Mouse (Mus musculus): ENCODE results near the gene Ttll11. TPM values are rescaled to one million over a fixed set of nuclear protein-coding genes. Genes with fewer than 3 reads are reported as not detected.

Gene Ttll11
- polyA plus RNA-seq, 1 experiment from 2014 or later, result 1.2 TPM

DNA sequence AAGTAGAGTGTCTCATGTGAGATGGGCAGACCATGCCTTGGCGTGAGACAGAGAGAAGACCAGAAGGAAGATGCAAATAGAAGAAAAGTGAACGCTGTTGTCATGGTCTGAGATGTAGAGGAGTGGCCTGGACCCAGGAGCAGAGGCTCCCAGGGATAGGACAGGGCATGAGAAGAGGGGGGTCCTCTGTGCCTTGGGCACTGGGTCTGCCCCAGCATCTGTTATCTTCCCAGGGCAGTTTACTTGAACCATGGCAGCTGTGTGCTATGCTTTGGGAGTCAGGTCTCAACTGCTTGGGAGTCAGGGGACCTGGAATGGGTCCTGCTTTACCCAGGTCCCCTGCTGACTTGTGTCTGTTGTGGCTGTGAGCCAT is 167.2 kb downstream of the Ttll11 start:
- H3K4me3 ChIP-seq (ENCODE audit: low read depth, low read length), result no peak overlapping the region
- H3K4me1 ChIP-seq (ENCODE audit: insufficient read depth), result 0 out of 2 replicates have a peak, but pooled peaks cover 3% of the 10 kb centered on the region
- DNase-seq (no peak), ATAC-seq (ENCODE audit: insufficient read depth) (no peak)
- TF ChIP-seq CTCF (IDR thresholded peaks at IDR 0.05; ENCODE audit: low read depth), result no peak
- H3K36me3 ChIP-seq (ENCODE audit: insufficient read depth), result no peaks in the 10 kb centered on the region
- H3K27ac ChIP-seq (ENCODE audit: low read depth), result no peak overlapping the region
- H3K4me2 ChIP-seq, result no peak overlapping the region
- WGBS, result 63% methylated on average over 2 of the region's 2 CpGs
- no peak overlapping the region for H3K9ac ChIP-seq
- H3K9me3 ChIP-seq (ENCODE audit: low read depth, low read length), result no peaks in the 10 kb centered on the region
- no peaks in the 10 kb centered on the region for H3K27me3 ChIP-seq (ENCODE audit: insufficient read depth, low read length)

DNA sequence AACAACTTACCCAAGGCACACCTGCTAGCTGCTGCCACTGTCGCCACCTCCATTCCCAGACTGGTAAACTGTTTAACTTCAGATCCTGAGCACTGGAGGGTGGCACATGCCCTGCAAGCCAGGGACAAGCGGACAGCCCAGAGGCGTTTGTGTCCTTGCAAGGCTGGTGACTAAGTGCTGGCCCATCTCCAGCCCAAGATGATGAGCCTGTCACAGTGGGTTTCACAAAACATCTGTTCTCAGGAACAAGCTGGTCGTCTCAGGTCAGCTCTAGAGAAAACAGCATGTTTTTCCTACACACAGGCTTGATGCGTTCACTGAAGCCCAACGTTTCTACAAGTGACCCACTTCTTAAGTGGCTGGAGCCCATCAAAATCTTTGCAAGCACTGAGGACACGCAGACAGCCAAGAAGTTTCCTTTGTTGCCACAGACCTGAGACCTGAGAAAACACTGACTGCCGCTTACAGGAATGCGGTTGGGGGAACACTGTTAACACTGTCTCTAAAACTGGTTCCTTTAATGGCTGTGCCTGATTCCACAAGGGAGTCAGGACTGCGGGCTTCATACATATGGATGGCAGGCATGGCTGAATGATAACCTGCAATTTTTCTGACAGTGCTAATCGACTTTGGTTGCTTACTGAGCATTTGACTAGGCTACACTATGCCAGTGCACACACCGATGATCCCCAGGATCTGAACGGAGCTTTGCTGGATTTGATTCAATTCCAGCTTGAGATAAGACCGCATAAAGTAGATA is 167.7 kb downstream of the Ttll11 start:
- no peak overlapping the region for H3K4me2 ChIP-seq
- H3K36me3 ChIP-seq (ENCODE audit: insufficient read depth), result no peaks in the 10 kb centered on the region
- DNase-seq, result peak; percentile 28
- H3K27me3 ChIP-seq (ENCODE audit: insufficient read depth, low read length), result no peaks in the 10 kb centered on the region
- no peak overlapping the region for H3K4me3 ChIP-seq (ENCODE audit: low read depth, low read length)
- no peak for TF ChIP-seq CTCF (IDR thresholded peaks at IDR 0.05; ENCODE audit: low read depth)
- H3K4me1 ChIP-seq (ENCODE audit: insufficient read depth), result 0 out of 2 replicates have a peak, but pooled peaks cover 3% of the 10 kb centered on the region
- 43% methylated on average over 14 of the region's 14 CpGs for WGBS
- H3K27ac ChIP-seq (ENCODE audit: low read depth), result no peak overlapping the region
- ATAC-seq (ENCODE audit: insufficient read depth), result no peak; the same call in 1 of the 2 replicates
- no peak overlapping the region for H3K9ac ChIP-seq
- no peaks in the 10 kb centered on the region for H3K9me3 ChIP-seq (ENCODE audit: low read depth, low read length)

DNA sequence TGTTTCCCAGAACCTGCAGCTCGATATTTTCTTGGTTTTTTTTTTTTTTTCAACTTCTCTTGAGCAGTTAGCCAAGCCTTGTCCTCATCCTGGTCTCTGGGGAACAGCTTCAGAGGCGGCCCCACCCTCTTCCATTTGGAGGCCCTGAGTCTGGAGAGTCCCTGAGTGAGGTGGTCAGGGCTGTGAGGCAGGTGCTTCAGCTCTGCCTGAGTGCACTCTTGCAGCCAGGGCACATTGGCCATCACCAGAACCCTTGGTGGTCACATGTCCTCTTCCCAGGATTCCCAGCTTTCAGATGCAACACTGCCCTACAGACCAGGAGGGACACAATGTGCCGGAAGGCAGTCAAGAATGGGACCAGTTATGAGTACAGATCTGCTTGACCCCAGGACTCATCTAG is 169.7 kb downstream of the Ttll11 start:
- DNase-seq (no peak), ATAC-seq (ENCODE audit: insufficient read depth) (no peak)
- Histone ChIP-seq H3K9me3 (ENCODE audit: low read depth, low read length) (no peaks in the 10 kb centered on the region), H3K27ac (ENCODE audit: low read depth) (no peak overlapping the region), H3K9ac (no peak overlapping the region), H3K4me2 (no peak overlapping the region), H3K4me3 (ENCODE audit: low read depth, low read length) (no peak overlapping the region), H3K36me3 (ENCODE audit: insufficient read depth) (no peaks in the 10 kb centered on the region), H3K27me3 (ENCODE audit: insufficient read depth, low read length) (no peaks in the 10 kb centered on the region), H3K4me1 (ENCODE audit: insufficient read depth) (0 out of 2 replicates have a peak, but pooled peaks cover 3% of the 10 kb centered on the region)
- no peak for TF ChIP-seq CTCF (IDR thresholded peaks at IDR 0.05; ENCODE audit: low read depth)
- 71% methylated on average over 3 of the region's 3 CpGs for WGBS

DNA sequence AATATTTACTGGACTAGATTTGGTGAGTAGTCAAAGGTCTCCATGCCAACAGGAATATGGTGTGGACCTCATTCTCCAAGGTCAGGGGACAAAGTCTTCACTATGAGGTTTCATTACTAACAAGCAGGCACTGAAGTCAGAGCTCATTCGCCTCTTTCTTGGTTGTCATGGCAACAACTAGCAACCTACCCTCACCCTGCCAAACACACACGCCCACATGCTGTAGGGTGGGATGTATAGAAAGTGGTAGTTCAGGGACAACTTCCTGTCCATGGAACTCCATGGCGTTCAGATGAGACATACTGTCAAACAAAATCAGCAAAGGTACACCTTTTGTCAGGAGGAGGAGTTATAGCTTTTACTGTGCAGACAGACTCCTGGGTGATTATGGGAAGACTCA is 170.6 kb downstream of the Ttll11 start:
- Histone ChIP-seq H3K27ac (ENCODE audit: low read depth) (no peak overlapping the region), H3K27me3 (ENCODE audit: insufficient read depth, low read length) (no peaks in the 10 kb centered on the region), H3K36me3 (ENCODE audit: insufficient read depth) (no peaks in the 10 kb centered on the region), H3K4me3 (ENCODE audit: low read depth, low read length) (no peak overlapping the region), H3K9ac (no peak overlapping the region), H3K9me3 (ENCODE audit: low read depth, low read length) (no peaks in the 10 kb centered on the region), H3K4me1 (ENCODE audit: insufficient read depth) (0 out of 2 replicates have a peak, but pooled peaks cover 3% of the 10 kb centered on the region), H3K4me2 (no peak overlapping the region)
- DNase-seq (peak; percentile 27), ATAC-seq (ENCODE audit: insufficient read depth) (no peak)
- WGBS, result 15% methylated on average over 3 of the region's 3 CpGs
- TF ChIP-seq CTCF (IDR thresholded peaks at IDR 0.05; ENCODE audit: low read depth), result no peak

DNA sequence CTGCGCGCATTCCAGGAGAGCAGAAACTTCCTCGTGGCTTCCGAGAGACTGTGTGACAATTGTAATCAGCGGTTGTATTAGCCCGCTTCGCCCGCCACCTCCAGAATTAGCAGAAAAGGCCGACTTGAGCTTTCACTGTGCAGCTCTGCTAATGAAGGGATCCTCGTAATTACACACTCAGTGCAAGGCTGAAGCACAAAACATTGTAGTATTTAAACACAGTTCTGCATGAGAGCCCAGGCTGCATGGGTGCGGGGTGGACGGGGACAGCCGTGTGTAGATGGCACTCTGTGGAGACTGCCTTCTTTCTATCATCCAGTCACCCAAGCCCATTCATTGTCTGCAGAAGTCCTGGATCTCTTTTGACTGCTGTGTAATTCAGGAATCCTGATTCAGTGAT is 173.8 kb downstream of the Ttll11 start:
- Histone ChIP-seq H3K4me3 (ENCODE audit: low read depth, low read length) (no peak overlapping the region), H3K4me2 (no peak overlapping the region), H3K9ac (no peak overlapping the region), H3K9me3 (ENCODE audit: low read depth, low read length) (no peaks in the 10 kb centered on the region), H3K27ac (ENCODE audit: low read depth) (no peak overlapping the region), H3K27me3 (ENCODE audit: insufficient read depth, low read length) (no peaks in the 10 kb centered on the region), H3K36me3 (ENCODE audit: insufficient read depth) (no peaks in the 10 kb centered on the region), H3K4me1 (ENCODE audit: insufficient read depth) (no peaks in the 10 kb centered on the region)
- TF ChIP-seq CTCF (IDR thresholded peaks at IDR 0.05; ENCODE audit: low read depth), result no peak
- DNase-seq (no peak), ATAC-seq (ENCODE audit: insufficient read depth) (no peak)
- 70% methylated on average over 13 of the region's 13 CpGs for WGBS

DNA sequence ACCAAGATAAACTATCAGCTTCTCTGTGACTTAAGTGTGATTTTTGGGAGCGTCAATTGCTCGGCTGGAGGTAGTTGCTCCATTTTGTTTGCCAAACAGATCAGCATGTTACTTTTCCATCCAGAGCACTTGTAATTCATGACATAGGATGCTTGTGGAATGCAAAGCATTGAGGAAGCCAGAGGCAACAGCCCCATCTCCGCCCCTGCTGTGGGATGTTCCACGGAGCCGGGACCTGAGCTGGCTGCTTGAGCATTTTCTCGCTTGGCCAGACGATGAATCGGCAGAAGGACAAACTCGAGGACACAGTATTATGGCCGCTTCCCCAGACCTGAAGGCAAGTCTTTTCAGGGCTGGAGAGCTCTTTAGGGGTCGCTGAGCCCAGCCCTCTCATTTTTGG is 176.6 kb downstream of the Ttll11 start:
- Histone ChIP-seq H3K4me3 (ENCODE audit: low read depth, low read length) (no peak overlapping the region), H3K9me3 (ENCODE audit: low read depth, low read length) (no peaks in the 10 kb centered on the region), H3K36me3 (ENCODE audit: insufficient read depth) (no peaks in the 10 kb centered on the region), H3K27ac (ENCODE audit: low read depth) (no peak overlapping the region), H3K27me3 (ENCODE audit: insufficient read depth, low read length) (no peaks in the 10 kb centered on the region), H3K9ac (no peak overlapping the region), H3K4me2 (no peak overlapping the region), H3K4me1 (ENCODE audit: insufficient read depth) (no peaks in the 10 kb centered on the region)
- no peak for TF ChIP-seq CTCF (IDR thresholded peaks at IDR 0.05; ENCODE audit: low read depth)
- WGBS, result 84% methylated on average over 11 of the region's 11 CpGs
- no peak for DNase-seq
- ATAC-seq (ENCODE audit: insufficient read depth), result no peak

DNA sequence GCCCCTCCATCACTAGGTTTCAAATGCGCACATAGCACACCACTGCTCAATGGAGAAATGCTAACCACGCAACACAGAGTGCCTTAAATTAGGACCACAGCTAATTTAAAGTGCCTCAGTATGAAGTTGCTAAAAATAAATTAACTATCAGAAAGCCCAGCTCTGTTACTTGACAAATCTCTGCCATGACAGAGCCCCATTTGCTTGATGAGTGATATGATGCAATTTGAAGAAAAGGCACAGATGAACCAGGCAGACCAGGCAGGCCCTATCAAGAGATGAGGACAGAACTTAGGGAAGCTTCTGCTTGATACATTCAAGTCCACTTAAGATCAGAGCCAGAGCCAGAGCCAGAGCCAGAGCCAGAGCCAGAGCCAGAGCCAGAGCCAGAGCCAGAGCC is 178.0 kb downstream of the Ttll11 start:
- H3K9me3 ChIP-seq (ENCODE audit: low read depth, low read length), result no peaks in the 10 kb centered on the region

More for the DNA sequence above, 178.0 kb downstream of the Ttll11 start:
- no peak for DNase-seq
- no peak overlapping the region for H3K9ac ChIP-seq
- TF ChIP-seq CTCF (IDR thresholded peaks at IDR 0.05; ENCODE audit: low read depth), result no peak
- no peaks in the 10 kb centered on the region for H3K36me3 ChIP-seq (ENCODE audit: insufficient read depth)
- no peak overlapping the region for H3K4me3 ChIP-seq (ENCODE audit: low read depth, low read length)
- H3K27ac ChIP-seq (ENCODE audit: low read depth), result no peak overlapping the region
- H3K4me1 ChIP-seq (ENCODE audit: insufficient read depth), result no peaks in the 10 kb centered on the region
- ATAC-seq (ENCODE audit: insufficient read depth), result no peak
- no peak overlapping the region for H3K4me2 ChIP-seq
- WGBS, result 97% methylated on average over 2 of the region's 2 CpGs
- no peaks in the 10 kb centered on the region for H3K27me3 ChIP-seq (ENCODE audit: insufficient read depth, low read length)
